8 mouse cellular contexts compared by ENCODE assay signal in genomic region chr5:114689700-114690366, GRCm38 (mm10). TPM values are rescaled to one million over a fixed set of nuclear protein-coding genes. Genes with fewer than 3 reads are reported as not detected.
A peak's percentile ranks its signal among the peaks of the same experiment; 100 is the strongest.
DNase-seq lines count a peak whose midpoint lies in the region; ATAC-seq and TF ChIP-seq lines count a peak whose summit lies in the region.

No protein-coding gene starts in this region.

- no peaks in the 10 kb centered on the region for H3K36me3 ChIP-seq in heart, embryonic 10.5 days
- no peaks in the 10 kb centered on the region for H3K36me3 ChIP-seq in intestine, embryonic 16.5 days (ENCODE audit: control insufficient read depth, insufficient read depth, low read length)
- no peaks in the 10 kb centered on the region for H3K36me3 ChIP-seq in liver, postnatal 0 days (replicated peaks; ENCODE audit: insufficient read depth, low read length)
- H3K36me3 ChIP-seq in neural tube, embryonic 13.5 days: no peaks in the 10 kb centered on the region

- TF ChIP-seq CTCF in liver, postnatal 0 days (IDR thresholded peaks at IDR 0.05; ENCODE audit: low read depth): no peak

- peak overlapping the region; percentile 95 for H3K4me2 ChIP-seq in intestine, embryonic 16.5 days (ENCODE audit: low read depth, low read length)
- peak overlapping the region; percentile 94 for H3K4me2 ChIP-seq in liver, postnatal 0 days (ENCODE audit: low read depth, low read length)
- peak overlapping the region; percentile 90 for H3K4me2 ChIP-seq in neural tube, embryonic 13.5 days

- peaks cover 31% of the 10 kb centered on the region for H3K4me1 ChIP-seq in heart, embryonic 10.5 days
- peaks cover 22% of the 10 kb centered on the region for H3K4me1 ChIP-seq in intestine, embryonic 16.5 days (ENCODE audit: control insufficient read depth, insufficient read depth, low read length)
- peaks cover 17% of the 10 kb centered on the region for H3K4me1 ChIP-seq in liver, postnatal 0 days (ENCODE audit: insufficient read depth)
- peaks cover 28% of the 10 kb centered on the region for H3K4me1 ChIP-seq in neural tube, embryonic 13.5 days (replicated peaks)

- peak overlapping the region; percentile 91 for H3K4me3 ChIP-seq in heart, embryonic 10.5 days
- peak overlapping the region; percentile 80 for H3K4me3 ChIP-seq in intestine, embryonic 16.5 days (ENCODE audit: low read length)
- peak overlapping the region; percentile 70 for H3K4me3 ChIP-seq in liver, postnatal 0 days (ENCODE audit: low read depth, low read length)
- H3K4me3 ChIP-seq in neural tube, embryonic 13.5 days: peak overlapping the region; percentile 82

- H3K27me3 ChIP-seq in heart, embryonic 10.5 days (ENCODE audit: insufficient read depth, poor library complexity, severe bottlenecking): peaks cover 18% of the 10 kb centered on the region; the same call in 1 of the 2 replicates
- H3K27me3 ChIP-seq in intestine, embryonic 16.5 days (replicated peaks; ENCODE audit: control insufficient read depth, insufficient read depth, low read length): no peaks in the 10 kb centered on the region
- H3K27me3 ChIP-seq in liver, postnatal 0 days (ENCODE audit: insufficient read depth, low read length): 0 out of 2 replicates have a peak, but pooled peaks cover 3% of the 10 kb centered on the region
- H3K27me3 ChIP-seq in neural tube, embryonic 13.5 days: peaks cover 9% of the 10 kb centered on the region; the same call in 1 of the 2 replicates

- WGBS in heart, embryonic 10.5 days: 18% methylated on average over 16 of the region's 16 CpGs
- WGBS in intestine, embryonic 16.5 days: 14% methylated on average over 16 of the region's 16 CpGs
- WGBS in liver, postnatal 0 days (ENCODE audit: insufficient replicate concordance): 20% methylated on average over 16 of the region's 16 CpGs
- 22% methylated on average over 16 of the region's 16 CpGs for WGBS in neural tube, embryonic 13.5 days

- no peaks in the 10 kb centered on the region for H3K9me3 ChIP-seq in heart, embryonic 10.5 days
- H3K9me3 ChIP-seq in intestine, embryonic 16.5 days (ENCODE audit: control insufficient read depth, low read length): no peaks in the 10 kb centered on the region
- no peaks in the 10 kb centered on the region for H3K9me3 ChIP-seq in liver, postnatal 0 days (ENCODE audit: low read length)
- H3K9me3 ChIP-seq in neural tube, embryonic 13.5 days: no peaks in the 10 kb centered on the region

- DNase-seq in heart, embryonic 10.5 days (ENCODE audit: low spot score): no peak
- DNase-seq in heart, adult 8-10 months (ENCODE audit: low spot score): no peak
- peak; percentile 42 for DNase-seq in liver, postnatal 0 days
- DNase-seq in layer of hippocampus, adult 9-10 months (ENCODE audit: low spot score): no peak
- DNase-seq in left cerebral cortex, postnatal 10 days (ENCODE audit: extremely low spot score in 1 of 2, low spot score in 2 of 2): no peak

- peak overlapping the region; percentile 91; the same call in 1 of the 2 replicates for H3K27ac ChIP-seq in heart, embryonic 10.5 days
- peak overlapping the region; percentile 53 for H3K27ac ChIP-seq in intestine, embryonic 16.5 days (ENCODE audit: low read length)
- no peak overlapping the region for H3K27ac ChIP-seq in liver, postnatal 0 days (ENCODE audit: low read depth)
- H3K27ac ChIP-seq in neural tube, embryonic 13.5 days (replicated peaks): no peak overlapping the region

- H3K9ac ChIP-seq in intestine, embryonic 16.5 days (ENCODE audit: low read depth, low read length): peak overlapping the region; percentile 85
- peak overlapping the region; percentile 74 for H3K9ac ChIP-seq in liver, postnatal 0 days (replicated peaks)
- H3K9ac ChIP-seq in neural tube, embryonic 13.5 days: peak overlapping the region; percentile 91

- intact Hi-C loops in left cerebral cortex, postnatal 10 days (cut with DNase I): loop anchor here (5.0 kb wide), 1 partner anchor 53 kb away; no protein-coding TSS in a partner anchor

- peak; percentile 56 for ATAC-seq in erythroblast, adult 5-6 weeks (replicated peaks; ENCODE audit: low FRiP score, poor library complexity, severe bottlenecking)
- ATAC-seq in intestine, embryonic 16.5 days: peak; percentile 73
- ATAC-seq in liver, postnatal 0 days: no peak
- 0 out of 2 replicates have a peak, but pooled peaks have one; percentile 5 for ATAC-seq in neural tube, embryonic 13.5 days (ENCODE audit: low read depth)

- no peak for TF ChIP-seq EP300 in liver, postnatal 0 days (IDR thresholded peaks at IDR 0.05; ENCODE audit: low read depth)

RNA-seq across cellular contexts. Expression of gene Gltp, which starts 1.0 kb away (rescaled TPM):
- 65.8 and 71.8 TPM in 2 replicates for polyA plus RNA-seq in heart, embryonic 10.5 days (2016; fragmentation: Nextera tagmentation; extraction: Ambion mirVana)
- total RNA-seq in heart, adult 8-10 months (2022): 10 to 100 TPM; 18.4 to 19.2 (median 18.5) TPM
- total RNA-seq in erythroblast, adult 5-6 weeks (2015; ENCODE audit: low replicate concordance): 54.8 and 68.4 TPM in 2 replicates
- 13.0 and 31.2 TPM in 2 replicates for total RNA-seq in erythroblast, adult 5-6 weeks (2017; ENCODE audit: low replicate concordance)
- polyA plus RNA-seq in intestine, embryonic 16.5 days (2015; fragmentation: Nextera tagmentation; extraction: Ambion mirVana): 100 and 103 TPM in 2 replicates
- 23.1 and 23.8 TPM in 2 replicates for polyA plus RNA-seq in liver, postnatal 0 days (2015; fragmentation: Nextera tagmentation; extraction: Ambion mirVana)
- 41.4 and 48.5 TPM in 2 replicates for polyA plus RNA-seq in neural tube, embryonic 13.5 days (2015; fragmentation: Nextera tagmentation; extraction: Ambion mirVana)
- 10 to 100 TPM; 20.5 to 23.2 TPM for total RNA-seq in left cerebral cortex, postnatal 10 days (2021)

RNA-seq across cellular contexts. Expression of gene Tchp, which starts 17.7 kb away (rescaled TPM):
- 8.8 and 11.4 TPM in 2 replicates for polyA plus RNA-seq in heart, embryonic 10.5 days (2016; fragmentation: Nextera tagmentation; extraction: Ambion mirVana)
- total RNA-seq in heart, adult 8-10 months (2022): 1 to 10 TPM; 4.2 to 5.0 (median 4.9) TPM
- total RNA-seq in erythroblast, adult 5-6 weeks (2015; ENCODE audit: low replicate concordance): 1.2 and 4.4 TPM in 2 replicates
- 2.0 and 4.5 TPM in 2 replicates for total RNA-seq in erythroblast, adult 5-6 weeks (2017; ENCODE audit: low replicate concordance)
- polyA plus RNA-seq in intestine, embryonic 16.5 days (2015; fragmentation: Nextera tagmentation; extraction: Ambion mirVana): 5.8 and 8.2 TPM in 2 replicates
- 1.9 and 2.4 TPM in 2 replicates for polyA plus RNA-seq in liver, postnatal 0 days (2015; fragmentation: Nextera tagmentation; extraction: Ambion mirVana)
- polyA plus RNA-seq in neural tube, embryonic 13.5 days (2015; fragmentation: Nextera tagmentation; extraction: Ambion mirVana): 18.3 and 19.0 TPM in 2 replicates
- total RNA-seq in left cerebral cortex, postnatal 10 days (2021): 10 to 100 TPM; 13.0 to 15.4 TPM

RNA-seq across cellular contexts. Expression of gene Trpv4, which starts 31.6 kb away (rescaled TPM):
- polyA plus RNA-seq in heart, embryonic 10.5 days (2016; fragmentation: Nextera tagmentation; extraction: Ambion mirVana): 1.1 TPM in 2 replicates
- 1 to 10 TPM; 3.2 to 6.5 (median 4.9) TPM for total RNA-seq in heart, adult 8-10 months (2022)
- 0.42 TPM in 1 of 2 replicates, not detected in the other for total RNA-seq in erythroblast, adult 5-6 weeks (2015; ENCODE audit: low replicate concordance)
- not detected in 2 replicates for total RNA-seq in erythroblast, adult 5-6 weeks (2017; ENCODE audit: low replicate concordance)
- polyA plus RNA-seq in intestine, embryonic 16.5 days (2015; fragmentation: Nextera tagmentation; extraction: Ambion mirVana): 0.73 and 0.93 TPM in 2 replicates
- polyA plus RNA-seq in liver, postnatal 0 days (2015; fragmentation: Nextera tagmentation; extraction: Ambion mirVana): 0.32 and 0.38 TPM in 2 replicates
- polyA plus RNA-seq in neural tube, embryonic 13.5 days (2015; fragmentation: Nextera tagmentation; extraction: Ambion mirVana): 0.81 and 1.5 TPM in 2 replicates
- under 1 TPM; 0.64 to 0.79 TPM for total RNA-seq in left cerebral cortex, postnatal 10 days (2021)

Comparison
In these comparisons a context has a peak if more than half of its experiments do, and no peak if none do; other contexts are left out.
1. H3K27ac ChIP-seq: peak in heart, embryonic 10.5 days (single experiment) and intestine, embryonic 16.5 days (single experiment); none in liver, postnatal 0 days (single experiment) and neural tube, embryonic 13.5 days (single experiment).
2. Peak in every context shown above with its lines, with median percentiles within 50 percentile points of each other: H3K4me3 ChIP-seq, H3K4me2 ChIP-seq and H3K9ac ChIP-seq.